Mouse (Mus musculus) midbrain, postnatal 0 days (tissue): ENCODE measurements around the gene Lmnb2. TPM values are rescaled to one million over a fixed set of nuclear protein-coding genes. Genes with fewer than 3 reads are reported as not detected.

Experiments used
- ATAC-seq: fragments of 200-750 bp; cut with Nextera tagmentation; 2 replicates; pipeline ENCODE4 v1.8.0; 2017; ENCODE audit warnings: moderate number of reproducible peaks, mild to moderate bottlenecking, moderate TSS enrichment, moderate library complexity; ENCODE audit not compliant: low FRiP score
- DNase-seq: peaks from one replicate; pipeline ENCODE4 v3.0.0-alpha.2; 2015; ENCODE audit warnings: low spot score
- H3K27ac ChIP-seq: fragments of 300-500 bp; sonication (generic); 2 replicates; pipeline ENCODE4 v1.5.1; 2014; ENCODE audit warnings: low read depth, mild to moderate bottlenecking, low read length, mixed read lengths
- H3K27me3 ChIP-seq: fragments of 300-500 bp; sonication (generic); 2 replicates; pipeline ENCODE4 v1.6.1; 2014; ENCODE audit warnings: low read length, control low read depth, mixed read lengths; ENCODE audit not compliant: insufficient read depth
- H3K36me3 ChIP-seq: fragments of 300-500 bp; sonication (generic); 2 replicates; pipeline ENCODE4 v1.6.1; 2014; ENCODE audit warnings: low read length, control low read depth, mixed read lengths; ENCODE audit not compliant: insufficient read depth
- H3K4me1 ChIP-seq: fragments of 300-500 bp; sonication (generic); 2 replicates; pipeline ENCODE4 v1.6.1; 2014; ENCODE audit warnings: mild to moderate bottlenecking, control low read depth, antibody characterized with exemption, low read length, mixed read lengths; ENCODE audit not compliant: insufficient read depth
- H3K4me2 ChIP-seq: fragments of 300-500 bp; sonication (generic); 2 replicates; pipeline ENCODE4 v1.6.1; 2014; ENCODE audit warnings: low read depth, mild to moderate bottlenecking, low read length, mixed read lengths; ENCODE audit not compliant: poor library complexity, severe bottlenecking
- H3K4me3 ChIP-seq: fragments of 300-500 bp; sonication (generic); 2 replicates; pipeline ENCODE4 v1.5.1; 2014; ENCODE audit warnings: low read depth, mild to moderate bottlenecking, low read length, moderate library complexity
- H3K9ac ChIP-seq: fragments of 300-500 bp; sonication (generic); replicated peaks from 2 replicates; pipeline ENCODE4 v1.6.1; 2014; ENCODE audit warnings: mild to moderate bottlenecking, low read length, moderate library complexity, mixed read lengths; ENCODE audit not compliant: poor library complexity, severe bottlenecking
- H3K9me3 ChIP-seq: fragments of 300-500 bp; sonication (generic); 2 replicates; pipeline ENCODE4 v1.6.1; 2016; ENCODE audit warnings: low read length, control low read depth
- CTCF ChIP-seq: IDR thresholded peaks from 2 replicates; pipeline ENCODE4 v1.5.1; 2016; ENCODE audit warnings: antibody characterized with exemption, mild to moderate bottlenecking
- WGBS: fragments of 180-500 bp; shearing (Covaris S2); extraction: QIAGEN DNeasy Blood & Tissue Kit; methylation state at CpG from one replicate; pipeline ENCODE4 v1.1.7; 2014; 5-methylcytosine and 5-hydroxymethylcytosine counted together
- polyA plus RNA-seq: library from polyadenylated mRNA; unstranded; fragments of >200 nt; fragmentation: Nextera tagmentation; extraction: Ambion mirVana; gene quantifications from 2 replicates; pipeline ENCODE4 v1.2.1, GENCODE M21; 2015
- total RNA-seq: library from RNA; depleted of rRNA; stranded (reverse); fragments of >200 nt; gene quantifications from 2 replicates; pipeline ENCODE4 v1.2.3, GENCODE M21; 2014

Gene Lmnb2
- total and polyA plus RNA-seq, 2 experiments from 2014 or later, result 22.6 to 47.3 TPM

DNA sequence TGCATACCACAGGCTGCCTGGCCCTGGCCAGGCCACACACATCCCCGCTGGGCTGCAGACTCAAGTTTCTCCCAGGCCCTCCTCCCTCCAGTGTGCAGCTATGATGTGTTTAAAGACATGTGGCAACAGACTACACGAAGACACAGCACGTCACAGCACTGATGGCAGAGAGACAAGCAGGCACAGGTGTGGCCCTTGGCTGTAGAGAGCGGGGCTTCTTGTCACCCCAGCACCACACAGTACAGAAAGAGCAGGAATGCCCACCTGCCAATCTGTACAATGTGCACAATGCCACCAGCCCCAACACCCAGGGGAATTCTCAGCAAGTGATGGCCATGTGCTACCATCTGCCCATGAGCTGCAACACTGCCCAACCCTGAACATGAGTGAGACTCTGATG, 6.7 kb downstream of the Lmnb2 start:
- Histone ChIP-seq H3K4me1 (no peaks in the 10 kb centered on the region), H3K27ac (no peak overlapping the region), H3K36me3 (peaks cover 49% of the 10 kb centered on the region), H3K9ac (no peak overlapping the region), H3K27me3 (no peaks in the 10 kb centered on the region), H3K9me3 (no peaks in the 10 kb centered on the region), H3K4me3 (no peak overlapping the region), H3K4me2 (no peak overlapping the region)
- WGBS, result 96% methylated on average over 4 of the region's 4 CpGs
- no peak for DNase-seq
- no peak for TF ChIP-seq CTCF
- no peak for ATAC-seq

DNA sequence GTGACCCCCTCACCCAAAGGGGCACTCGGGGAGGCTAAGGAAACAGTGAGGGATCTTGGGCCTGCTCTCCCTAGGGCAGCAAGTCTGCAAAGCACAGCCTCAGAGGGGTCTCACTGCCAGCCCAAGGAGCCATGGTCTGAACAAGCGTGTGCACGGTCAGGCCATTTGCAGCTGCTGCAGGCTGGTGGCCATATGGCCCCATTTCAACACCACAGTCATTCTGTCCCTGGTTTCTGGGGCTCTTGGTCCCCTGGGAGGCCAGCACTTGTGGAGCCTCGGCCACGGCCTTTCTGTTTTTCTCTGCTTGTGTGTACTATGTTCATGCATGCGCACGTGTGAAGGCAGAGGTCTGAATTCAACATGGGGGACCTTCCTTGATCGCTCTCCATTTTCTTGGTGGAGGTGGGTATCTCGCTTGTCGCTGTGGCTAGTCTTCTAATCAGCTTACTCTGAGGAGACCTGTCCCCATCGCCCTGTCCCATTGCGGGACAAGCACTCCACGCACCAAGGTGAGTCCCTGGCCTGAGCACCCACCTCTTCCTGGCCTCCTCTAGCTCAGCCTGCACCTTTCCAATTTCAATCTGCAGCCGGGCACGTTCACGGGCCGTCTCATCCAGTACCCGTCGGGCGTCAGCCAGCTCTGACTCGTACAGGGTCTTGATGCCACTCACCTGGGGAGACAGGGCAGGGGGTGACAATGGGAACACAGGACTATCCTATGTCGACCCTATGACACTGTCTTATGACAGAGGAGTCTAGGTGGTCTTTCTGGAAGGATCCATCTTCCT, 8.5 kb downstream of the Lmnb2 start:
- no peak for ATAC-seq
- Histone ChIP-seq H3K9me3 (no peaks in the 10 kb centered on the region), H3K36me3 (peaks cover 63% of the 10 kb centered on the region), H3K27ac (no peak overlapping the region), H3K4me2 (no peak overlapping the region), H3K27me3 (no peaks in the 10 kb centered on the region), H3K4me1 (no peaks in the 10 kb centered on the region), H3K9ac (no peak overlapping the region), H3K4me3 (no peak overlapping the region)
- WGBS, result 94% methylated on average over 22 of the region's 22 CpGs
- TF ChIP-seq CTCF, result no peak
- no peak for DNase-seq

DNA sequence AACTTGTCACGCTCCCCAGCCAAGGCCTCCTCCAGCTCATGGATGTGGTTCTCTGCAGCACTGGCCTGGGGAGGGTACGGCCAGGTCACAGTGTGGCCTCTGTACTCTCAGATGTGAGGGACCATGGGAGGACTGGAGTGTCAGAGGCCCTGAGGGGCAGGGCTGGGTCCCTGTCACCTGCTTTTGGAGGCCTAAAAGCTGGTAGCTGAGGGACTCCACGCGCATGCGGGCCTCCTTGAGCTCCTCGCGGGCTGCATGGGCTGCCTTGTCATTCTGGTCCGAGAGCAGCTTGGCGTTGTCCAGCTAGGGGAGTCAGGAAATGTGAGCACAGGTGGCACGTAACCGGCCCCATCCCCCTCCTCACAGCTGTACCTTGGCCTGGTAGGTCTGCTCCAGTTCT, 13.3 kb downstream of the Lmnb2 start:
- Histone ChIP-seq H3K9ac (no peak overlapping the region), H3K4me1 (no peaks in the 10 kb centered on the region; the same call in 1 of the 2 replicates), H3K27me3 (no peaks in the 10 kb centered on the region), H3K4me3 (no peak overlapping the region), H3K36me3 (peaks cover 68% of the 10 kb centered on the region), H3K9me3 (no peaks in the 10 kb centered on the region), H3K4me2 (no peak overlapping the region), H3K27ac (no peak overlapping the region)
- 97% methylated on average over 11 of the region's 11 CpGs for WGBS
- TF ChIP-seq CTCF, result no peak
- ATAC-seq (no peak), DNase-seq (no peak)

DNA sequence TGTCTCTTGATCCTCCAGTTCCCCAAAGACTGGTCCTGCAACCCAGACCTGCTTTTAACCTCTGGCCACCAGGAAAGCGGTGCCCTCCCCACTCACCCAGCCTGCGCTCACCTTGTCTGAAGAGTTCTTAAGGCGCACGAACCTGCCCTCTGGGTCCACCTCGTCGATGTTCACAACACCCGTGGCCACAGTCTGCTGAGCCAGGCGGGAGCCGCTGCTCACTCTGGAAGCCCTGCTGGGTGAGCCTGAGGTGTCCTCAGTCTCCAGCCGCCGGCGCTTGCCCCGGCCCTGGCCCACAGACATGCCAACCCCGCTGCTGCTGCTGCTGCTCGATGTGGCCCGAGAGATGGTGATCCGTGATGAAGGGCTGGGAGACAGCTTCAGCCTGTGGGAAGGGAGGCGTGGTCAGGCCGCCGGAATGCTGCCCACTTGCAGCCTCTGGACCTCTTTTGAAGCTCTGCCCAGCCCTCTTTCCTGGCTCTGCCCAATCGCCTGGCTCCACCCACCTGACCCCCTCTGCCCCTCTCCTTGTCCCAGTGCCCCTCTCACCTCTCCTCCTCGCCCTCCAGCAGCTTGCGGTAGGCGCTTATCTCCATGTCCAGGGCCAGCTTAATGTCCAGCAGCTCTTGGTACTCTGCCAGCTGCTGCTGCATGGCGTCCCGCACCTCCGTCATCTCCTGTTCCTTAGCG, 13.9 kb downstream of the Lmnb2 start:
- DNase-seq (no peak), ATAC-seq (no peak)
- no peak overlapping the region for H3K4me2 ChIP-seq
- H3K36me3 ChIP-seq, result peaks cover 64% of the 10 kb centered on the region
- H3K9me3 ChIP-seq, result no peaks in the 10 kb centered on the region
- no peak overlapping the region for H3K4me3 ChIP-seq
- no peak for TF ChIP-seq CTCF
- no peak overlapping the region for H3K9ac ChIP-seq
- peaks cover 4% of the 10 kb centered on the region; the same call in 1 of the 2 replicates for H3K4me1 ChIP-seq
- no peaks in the 10 kb centered on the region for H3K27me3 ChIP-seq
- H3K27ac ChIP-seq, result no peak overlapping the region
- 88% methylated on average over 28 of the region's 28 CpGs for WGBS

DNA sequence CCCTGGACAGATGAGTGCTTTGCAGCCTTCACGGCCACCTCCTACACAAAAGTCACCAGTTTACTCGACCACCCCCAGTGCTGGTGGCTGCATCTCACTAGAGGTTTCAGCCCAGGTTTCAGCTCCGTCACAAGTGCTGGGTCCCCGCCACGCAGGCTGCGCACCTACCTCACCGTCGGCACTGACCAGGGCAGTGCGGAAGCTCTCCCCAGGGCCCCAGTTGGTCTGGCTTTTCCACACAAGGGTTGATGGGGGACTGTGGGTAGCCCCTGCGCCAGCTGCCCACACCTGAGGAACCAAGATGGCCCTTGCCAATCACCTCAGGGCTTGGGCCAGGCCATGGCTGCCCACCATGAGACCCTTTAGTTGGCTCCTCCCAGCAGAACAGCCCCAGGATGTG, 14.8 kb downstream of the Lmnb2 start:
- no peak for ATAC-seq
- WGBS, result 92% methylated on average over 10 of the region's 10 CpGs
- H3K4me1 ChIP-seq, result peaks cover 4% of the 10 kb centered on the region; the same call in 1 of the 2 replicates
- no peak for TF ChIP-seq CTCF
- no peak overlapping the region for H3K4me3 ChIP-seq
- H3K9me3 ChIP-seq, result no peaks in the 10 kb centered on the region
- no peak overlapping the region for H3K9ac ChIP-seq
- DNase-seq, result no peak
- no peak overlapping the region for H3K4me2 ChIP-seq
- H3K27ac ChIP-seq, result no peak overlapping the region
- H3K36me3 ChIP-seq, result peaks cover 61% of the 10 kb centered on the region
- no peaks in the 10 kb centered on the region for H3K27me3 ChIP-seq
